Mouse (Mus musculus) cerebral cortex, adult 2 months (tissue): ENCODE measurements around the gene Foxn4.

Experiments
- WGBS: fragments of 180-500 bp; shearing (Covaris S2); methylation state at CpG from one replicate; pipeline ENCODE4 v1.1.7; 2018; 5-methylcytosine and 5-hydroxymethylcytosine counted together

Gene Foxn4

DNA sequence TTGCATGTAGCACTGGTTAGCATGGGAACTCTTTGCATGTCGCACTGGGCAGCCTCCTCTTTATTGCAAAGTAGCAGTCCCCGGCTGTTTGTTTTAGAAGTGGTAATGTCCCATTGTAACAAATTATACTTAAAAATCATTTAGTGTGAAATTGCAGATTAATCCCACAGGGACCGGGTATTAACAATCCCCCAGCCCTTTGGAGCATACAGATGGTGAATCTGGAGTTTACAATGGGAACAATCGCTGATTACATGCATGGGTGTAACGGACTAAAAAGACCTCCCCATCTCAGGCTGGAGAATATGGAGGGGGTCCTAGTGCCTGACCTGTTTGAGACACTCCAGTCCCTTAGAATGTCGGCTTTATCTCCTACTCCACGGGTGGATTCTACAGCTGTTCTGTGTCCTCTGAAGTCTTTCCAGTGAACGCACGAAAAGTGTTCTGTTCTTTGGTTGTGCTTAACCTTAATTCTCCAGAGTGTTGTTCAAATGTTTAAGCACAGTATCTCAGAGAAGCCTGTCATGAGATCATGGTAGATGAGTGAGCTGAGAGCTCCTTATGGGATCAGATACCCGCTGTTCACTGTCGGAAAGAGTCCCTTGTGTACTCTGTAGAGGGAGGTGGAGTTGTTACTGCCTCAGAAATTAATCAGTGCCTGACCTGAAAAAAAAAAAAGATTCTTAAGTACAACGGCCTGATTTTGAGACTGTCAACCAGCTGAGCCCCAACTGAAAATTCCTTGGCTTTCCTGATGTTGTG is 6.0 kb upstream of the Foxn4 start:
- WGBS, result 55% methylated on average over 12 of the region's 12 CpGs

DNA sequence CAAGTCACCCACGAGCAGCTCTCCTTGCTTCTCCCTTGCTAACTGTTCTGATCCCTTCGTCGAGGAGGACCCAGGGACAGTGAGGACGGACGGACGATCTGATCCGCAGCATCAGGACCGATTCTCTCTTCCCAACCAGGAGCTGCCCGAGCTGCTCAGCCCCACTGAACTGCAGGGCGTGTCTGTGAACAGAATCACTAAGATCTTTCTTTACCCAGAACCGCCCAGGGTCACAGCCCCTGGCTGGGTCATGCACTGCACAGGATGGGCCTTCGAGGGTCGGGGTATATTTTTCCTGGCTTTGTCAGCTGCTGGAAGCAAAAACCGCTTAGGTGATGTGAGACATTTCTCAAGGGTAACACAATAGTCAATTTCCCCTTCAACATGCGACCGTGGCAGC is 2.4 kb upstream of the Foxn4 start:
- 63% methylated on average over 16 of the region's 16 CpGs for WGBS

DNA sequence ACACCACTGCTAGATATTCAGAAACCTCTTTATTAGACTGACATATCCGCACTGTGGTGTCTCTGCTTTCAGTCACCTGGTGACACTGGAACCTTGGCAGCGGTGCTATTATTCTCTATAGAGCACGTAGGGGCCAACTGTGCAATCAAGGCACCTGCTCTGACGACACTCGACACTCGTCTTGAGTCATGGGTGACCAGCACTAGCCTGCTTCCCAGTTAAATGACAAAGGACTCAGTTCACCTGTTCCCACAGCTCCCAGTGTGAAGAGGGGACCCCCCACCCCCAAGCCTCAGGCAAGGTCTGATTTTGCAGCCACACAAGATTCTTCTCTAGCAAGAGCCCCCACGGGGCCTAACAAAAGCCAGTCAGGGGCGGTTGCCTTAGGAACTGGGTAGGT is 1.7 kb upstream of the Foxn4 start:
- WGBS, result 47% methylated on average over 8 of the region's 8 CpGs

DNA sequence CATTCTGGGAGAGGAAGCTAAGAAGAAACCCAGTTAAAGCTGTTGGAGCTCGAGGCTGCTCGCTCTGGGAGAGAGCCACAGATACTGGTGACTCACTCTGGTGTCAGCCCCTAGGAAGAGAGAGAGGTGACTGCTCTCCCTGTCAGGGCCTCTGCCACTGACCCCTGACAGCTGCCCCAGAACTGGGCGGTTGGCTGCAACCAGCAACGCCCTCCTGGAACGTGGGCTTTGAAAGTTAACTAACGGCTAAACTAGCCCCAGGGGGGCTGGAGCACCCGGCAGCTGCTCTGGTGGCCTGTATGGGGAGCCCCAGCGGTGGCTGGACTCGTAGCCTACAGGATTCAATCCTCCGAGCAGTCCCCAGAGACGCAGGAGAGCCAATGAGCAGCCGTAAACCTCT is 3.6 kb downstream of the Foxn4 start:
- 53% methylated on average over 12 of the region's 12 CpGs for WGBS

DNA sequence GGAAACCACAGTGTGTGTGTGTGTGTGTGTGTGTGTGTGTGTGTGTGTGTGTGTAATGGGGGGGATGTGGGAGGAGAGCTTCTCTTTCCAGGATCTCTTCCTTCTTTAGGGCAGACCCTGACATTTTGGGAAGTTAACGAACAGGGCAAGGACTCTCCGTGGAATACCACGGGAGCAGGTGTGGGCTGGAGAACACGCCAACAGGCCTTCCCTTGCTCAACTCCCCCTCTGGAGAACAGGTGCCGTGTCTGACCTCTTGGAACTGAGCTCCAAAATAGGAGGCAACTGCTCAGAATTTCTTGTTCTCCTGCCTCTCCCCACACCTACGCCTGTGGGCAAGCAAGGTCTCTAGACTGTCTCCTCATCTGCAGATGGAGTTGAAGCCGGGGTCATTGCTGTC is 4.1 kb downstream of the Foxn4 start:
- WGBS, result 62% methylated on average over 7 of the region's 7 CpGs

DNA sequence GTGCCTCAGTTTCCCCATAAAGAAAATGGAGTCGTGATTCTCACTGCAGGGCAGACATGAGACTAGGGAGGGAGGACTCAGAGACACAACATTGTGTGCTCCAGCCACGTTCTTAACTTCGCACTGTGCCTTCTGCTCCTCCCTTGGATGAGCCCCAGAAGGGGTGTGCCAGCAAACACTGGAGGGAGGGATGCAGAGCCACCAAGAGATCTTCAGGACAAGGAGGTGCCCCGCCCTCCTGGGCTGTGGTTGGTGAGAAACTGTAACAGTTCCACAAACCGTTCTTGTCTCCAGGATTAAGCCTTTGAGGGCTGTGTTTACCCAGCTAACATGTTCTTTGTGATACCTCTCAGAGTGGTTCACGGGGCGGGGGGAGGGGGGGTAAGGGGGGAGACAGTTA is 5.0 kb downstream of the Foxn4 start:
- WGBS, result 23% methylated on average over 7 of the region's 7 CpGs

DNA sequence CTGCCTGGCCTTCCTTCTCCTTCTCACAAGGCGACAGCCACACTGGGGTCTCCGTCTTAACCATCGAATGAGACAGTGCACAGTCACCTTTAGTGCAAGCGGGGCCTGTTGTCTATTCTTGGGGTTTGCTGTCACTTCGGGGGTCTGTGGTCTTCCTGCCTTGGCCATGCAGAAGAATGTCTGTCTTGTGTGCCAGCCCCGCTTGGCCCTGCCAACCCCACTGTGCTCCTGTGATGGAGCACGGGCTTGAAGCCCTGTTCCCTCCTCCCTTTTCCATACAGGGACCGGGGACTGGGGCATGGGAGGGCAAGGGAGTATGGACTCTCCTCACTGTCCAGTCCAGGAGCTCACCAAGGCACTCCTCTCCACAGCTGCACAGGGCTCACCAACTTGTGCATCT is 8.8 kb downstream of the Foxn4 start:
- WGBS, result 82% methylated on average over 8 of the region's 8 CpGs

DNA sequence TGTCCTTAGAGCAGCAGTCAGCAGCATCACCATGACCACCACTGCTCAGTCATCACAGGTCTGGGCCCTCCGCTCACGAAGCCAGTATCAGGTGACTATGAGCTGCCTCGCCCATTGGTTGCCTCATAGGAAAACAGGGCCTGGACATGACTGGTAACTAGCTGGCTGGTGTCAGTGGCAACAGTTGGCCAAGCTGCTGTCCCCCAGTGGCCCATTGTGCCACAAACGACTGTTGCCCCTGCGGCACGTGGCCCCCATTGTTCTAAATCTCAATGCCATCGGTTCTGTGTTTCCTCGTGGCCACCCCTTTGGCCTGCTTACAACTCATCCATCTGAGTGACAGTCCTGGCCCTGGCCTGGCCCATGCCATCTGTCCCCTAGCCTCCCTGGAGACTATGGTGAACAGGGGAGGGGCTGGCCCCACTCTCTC is 9.6 kb downstream of the Foxn4 start:
- WGBS, result 69% methylated on average over 8 of the region's 8 CpGs

DNA sequence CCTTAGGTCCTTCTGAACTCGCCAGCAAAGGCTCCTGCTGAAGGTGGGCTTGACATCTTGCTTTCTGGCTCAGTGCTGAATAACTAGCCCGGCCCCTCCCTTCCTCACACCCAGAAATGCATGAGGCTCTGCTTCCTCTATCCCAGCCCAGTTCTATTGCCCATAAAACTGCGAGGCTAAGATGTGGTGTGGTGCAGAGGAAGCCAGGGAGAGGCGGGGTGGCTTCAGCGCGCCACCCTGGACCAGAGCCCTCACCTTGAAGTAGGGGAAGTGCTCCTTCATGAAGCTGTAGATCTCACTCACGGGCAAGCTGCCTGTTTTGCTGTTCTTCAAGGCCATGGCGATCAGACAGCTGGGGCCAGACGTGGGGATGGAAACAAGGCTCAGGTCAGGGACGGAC is 14.1 kb downstream of the Foxn4 start:
- WGBS, result 86% methylated on average over 10 of the region's 10 CpGs

DNA sequence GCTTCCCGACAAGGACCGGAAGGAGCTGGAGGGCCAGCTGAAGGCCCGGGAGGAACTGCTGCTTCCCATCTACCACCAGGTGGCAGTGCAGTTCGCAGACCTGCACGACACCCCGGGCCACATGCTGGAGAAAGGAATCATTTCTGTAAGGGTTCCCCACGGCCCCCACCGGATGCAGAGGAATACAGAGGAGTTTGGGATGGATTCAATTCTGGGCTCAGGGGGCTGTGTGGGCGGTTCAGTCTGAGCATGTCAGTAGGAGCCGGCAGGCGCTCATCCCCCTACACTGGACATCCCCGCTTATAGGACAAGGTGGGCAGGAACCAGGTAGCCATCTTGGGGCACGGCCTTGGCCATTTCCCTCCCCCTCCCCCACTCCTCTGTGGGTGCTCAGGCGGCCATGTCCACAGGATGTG is 25.4 kb downstream of the Foxn4 start:
- WGBS, result 11% methylated on average over 14 of the region's 14 CpGs

DNA sequence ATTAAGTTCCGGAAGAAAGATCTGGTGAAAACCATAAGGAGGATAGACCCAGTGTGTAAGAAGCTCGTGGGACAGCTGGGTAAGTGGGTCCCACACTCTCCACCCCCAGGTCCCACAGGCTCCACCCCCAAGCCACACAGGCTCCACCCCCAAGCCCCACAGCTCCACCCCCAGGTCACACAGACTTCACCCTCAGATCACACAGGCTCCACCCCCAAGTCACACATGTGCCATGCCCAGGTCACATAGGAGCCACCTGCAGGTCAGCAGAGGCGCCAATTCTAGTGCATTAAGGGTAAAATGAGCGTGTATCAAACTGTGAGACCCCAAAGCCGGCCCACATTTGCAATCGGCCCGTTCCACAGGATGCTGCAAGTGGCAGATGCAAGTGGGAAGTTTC is 27.1 kb downstream of the Foxn4 start:
- WGBS, result 78% methylated on average over 7 of the region's 7 CpGs

DNA sequence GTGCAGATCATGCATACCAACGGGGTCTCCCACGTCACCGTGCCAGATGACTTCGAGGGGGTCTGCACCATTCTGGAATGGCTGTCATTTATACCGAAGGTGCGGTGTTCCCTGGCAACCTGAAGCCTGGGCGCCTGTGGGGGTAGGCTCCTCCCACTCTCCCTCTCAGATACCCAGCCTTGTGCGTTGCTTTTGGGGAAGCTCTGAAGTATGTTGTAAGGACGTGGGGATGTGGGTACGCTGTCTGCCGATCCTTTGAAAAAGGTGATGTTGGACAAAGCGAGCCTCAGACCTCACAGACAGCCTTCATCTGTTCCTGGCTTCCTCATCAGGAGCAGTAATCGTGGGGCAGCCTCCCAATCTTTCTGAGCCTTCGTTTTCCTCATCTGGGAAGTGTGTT is 33.9 kb downstream of the Foxn4 start:
- 37% methylated on average over 14 of the region's 14 CpGs for WGBS

DNA sequence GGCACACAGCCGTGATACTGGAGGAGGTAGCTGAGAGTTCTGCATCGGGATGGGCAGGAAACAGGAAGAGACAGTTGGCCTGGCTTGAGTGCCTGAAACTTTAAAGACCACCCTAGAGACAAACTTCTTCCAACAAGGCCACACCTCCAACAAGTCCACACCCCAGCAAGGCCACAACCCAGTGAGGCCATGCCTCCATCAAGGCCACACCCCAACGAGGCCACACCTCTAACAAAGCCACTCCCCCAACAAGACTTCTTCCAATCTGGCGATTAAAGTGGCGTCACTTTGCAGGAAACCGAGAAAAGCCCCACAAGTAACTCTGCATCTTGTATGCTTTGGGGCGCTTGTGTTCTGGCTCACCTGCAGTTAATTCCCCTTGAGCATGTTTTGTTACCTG is 34.7 kb downstream of the Foxn4 start:
- 48% methylated on average over 7 of the region's 7 CpGs for WGBS

DNA sequence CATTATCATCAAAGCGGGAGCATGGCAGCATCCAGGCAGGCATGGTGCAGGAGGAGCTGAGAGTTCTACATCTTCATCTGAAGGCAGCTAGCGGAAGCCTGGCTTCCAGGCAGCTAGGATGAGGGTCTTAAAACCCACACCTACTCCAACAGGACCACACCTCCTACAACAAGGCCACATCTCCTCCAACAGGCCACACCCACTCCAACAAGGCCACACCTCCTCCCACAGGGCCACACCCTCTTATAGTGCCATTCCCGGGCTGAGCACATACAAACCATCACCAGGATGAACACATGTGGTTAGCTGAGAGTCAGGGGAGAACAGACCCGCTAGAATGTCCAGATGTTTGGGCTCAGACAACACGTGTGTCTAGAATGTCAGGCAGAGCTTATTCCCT is 44.7 kb downstream of the Foxn4 start:
- 85% methylated on average over 5 of the region's 5 CpGs for WGBS

DNA sequence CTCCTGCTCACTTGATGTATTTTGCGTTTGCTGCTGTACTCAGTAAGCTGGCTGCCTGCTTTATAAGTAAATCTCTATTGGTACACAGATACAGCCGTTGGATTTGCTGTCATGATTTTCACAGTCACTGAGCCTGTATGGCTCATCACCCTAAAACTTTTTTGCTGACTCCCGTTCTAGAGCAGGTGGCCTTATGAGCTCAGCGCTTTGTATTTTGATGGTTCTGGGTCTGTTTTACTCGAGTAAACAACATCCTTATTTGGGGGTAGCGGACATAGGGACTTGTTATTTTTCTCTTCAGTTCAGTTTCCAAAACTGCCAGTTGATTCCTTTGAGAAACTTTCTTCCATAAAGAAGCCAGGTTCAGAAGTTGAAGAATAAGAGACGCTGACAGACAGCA is 47.6 kb downstream of the Foxn4 start:
- 96% methylated on average over 7 of the region's 7 CpGs for WGBS

DNA sequence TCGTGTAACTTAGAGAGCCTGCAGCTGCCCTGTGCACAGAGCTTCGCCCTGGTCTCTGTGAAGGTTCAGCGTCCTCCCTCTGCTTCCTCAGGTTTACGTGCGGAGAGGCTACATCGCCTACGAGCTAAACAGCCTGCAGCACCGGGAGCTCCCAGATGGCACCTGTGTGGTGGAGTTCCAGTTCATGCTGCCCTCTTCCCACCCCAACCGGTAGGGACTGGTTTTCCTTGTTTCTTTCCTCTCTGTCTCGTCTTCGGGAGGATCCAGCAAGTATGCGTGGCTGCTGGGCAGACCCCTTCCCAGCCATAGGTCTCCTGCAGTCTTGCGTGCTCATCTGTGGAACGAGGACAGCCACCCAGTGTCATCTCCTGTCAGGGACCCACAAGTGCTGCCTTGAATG is 54.8 kb downstream of the Foxn4 start:
- 92% methylated on average over 14 of the region's 14 CpGs for WGBS

DNA sequence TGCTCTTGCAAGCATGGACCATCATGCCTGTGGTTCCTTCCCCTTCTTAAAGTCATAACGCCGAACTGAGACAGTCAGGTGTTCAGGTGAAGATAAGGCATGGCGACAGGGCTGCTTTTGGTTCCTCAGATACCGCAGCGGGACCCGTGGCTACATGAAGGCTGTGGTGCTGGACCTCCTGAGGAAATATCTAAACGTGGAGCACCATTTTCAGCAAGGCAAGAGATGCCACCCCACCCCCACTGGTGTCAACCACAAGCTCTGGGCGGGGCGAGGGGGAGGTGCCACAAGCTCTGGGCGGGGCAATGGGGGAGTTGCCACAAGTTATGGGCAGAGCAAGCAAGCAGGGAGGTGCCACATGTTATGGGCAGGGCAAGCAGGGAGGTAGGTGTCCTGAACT is 60.4 kb downstream of the Foxn4 start:
- 83% methylated on average over 10 of the region's 10 CpGs for WGBS

DNA sequence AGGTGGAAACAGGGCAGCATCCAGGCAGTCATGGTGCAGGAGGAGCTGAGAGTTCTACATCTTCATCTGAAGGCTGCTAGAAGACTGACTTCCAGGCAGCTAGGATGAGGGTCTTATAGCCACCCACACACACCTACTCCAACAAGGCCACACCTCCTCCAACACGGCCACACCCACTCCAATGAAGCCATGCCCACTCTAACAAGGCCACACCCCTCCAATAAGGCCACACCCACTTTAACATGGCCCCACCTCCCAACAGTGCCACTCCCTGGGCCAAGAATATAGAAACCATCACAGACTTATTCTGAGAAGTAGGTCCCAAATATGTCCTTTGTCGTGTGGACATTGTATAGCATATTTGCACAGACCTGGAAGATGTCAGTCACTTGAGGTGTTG is 67.4 kb downstream of the Foxn4 start:
- 87% methylated on average over 2 of the region's 2 CpGs for WGBS
